Mouse (Mus musculus) kidney, postnatal 14 days (tissue): ENCODE data around the gene Gna12.

Source experiments
- DNase-seq: peaks from one replicate; pipeline ENCODE4 v3.0.0; 2022; ENCODE audit warnings: mixed read lengths

Gene Gna12

DNA sequence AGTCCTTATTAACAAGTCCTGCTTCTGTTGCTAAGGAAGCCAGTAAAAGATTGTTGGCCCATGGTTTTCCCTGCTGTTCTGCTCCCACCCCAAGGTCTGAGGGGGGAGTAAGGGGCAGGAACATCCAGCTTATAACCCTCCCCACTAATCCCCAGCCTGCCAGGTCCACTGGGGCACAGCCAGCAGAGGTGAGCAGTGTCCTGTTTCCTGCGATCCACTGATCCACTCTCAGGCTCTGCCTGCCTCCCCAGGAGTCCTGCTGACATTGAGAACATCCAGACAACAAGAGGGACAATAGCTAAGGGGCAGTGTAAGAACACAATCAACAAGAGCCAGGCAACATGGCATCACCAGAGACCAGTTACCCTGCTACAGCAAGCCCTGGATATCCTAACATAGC, 3.4 kb downstream of the Gna12 start:
- peak; percentile 48 for DNase-seq

DNA sequence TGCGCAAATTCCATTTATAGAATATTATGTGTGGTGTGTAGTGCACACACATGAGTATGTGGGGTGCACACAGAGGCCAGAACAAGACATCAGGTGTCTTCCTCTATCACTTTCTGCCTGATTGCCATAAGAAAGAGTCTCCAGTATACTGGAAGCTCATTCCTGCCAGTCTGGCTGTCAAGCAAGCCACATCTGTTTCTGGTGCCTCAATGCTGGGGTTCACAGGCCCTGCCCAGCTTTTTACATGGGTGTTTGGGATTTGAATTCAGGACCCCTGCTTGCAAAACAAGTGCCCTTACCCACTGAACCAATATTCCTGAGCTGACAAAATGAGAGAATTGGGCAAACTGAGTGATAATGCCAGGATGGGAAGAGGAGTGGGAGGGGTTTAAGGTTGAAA, 4.1 kb downstream of the Gna12 start:
- no peak for DNase-seq

DNA sequence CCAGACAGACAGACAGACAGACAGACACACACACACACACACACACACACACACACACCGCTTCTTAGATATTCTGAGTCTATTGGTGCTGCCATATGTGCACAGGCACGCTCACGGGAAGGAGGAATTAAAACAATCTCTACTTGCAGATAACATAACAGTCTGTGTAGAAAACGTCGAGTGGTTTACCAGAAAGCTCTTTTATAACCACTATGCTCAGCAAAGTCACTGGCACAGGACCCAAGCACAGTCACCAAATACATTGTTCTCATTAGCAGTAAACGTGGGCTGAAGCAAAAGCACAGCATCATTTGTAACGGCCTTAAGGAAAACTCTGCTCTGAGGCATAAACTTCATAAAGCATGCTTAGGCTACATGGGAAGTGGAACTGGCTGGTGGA, 6.1 kb downstream of the Gna12 start:
- DNase-seq: no peak

DNA sequence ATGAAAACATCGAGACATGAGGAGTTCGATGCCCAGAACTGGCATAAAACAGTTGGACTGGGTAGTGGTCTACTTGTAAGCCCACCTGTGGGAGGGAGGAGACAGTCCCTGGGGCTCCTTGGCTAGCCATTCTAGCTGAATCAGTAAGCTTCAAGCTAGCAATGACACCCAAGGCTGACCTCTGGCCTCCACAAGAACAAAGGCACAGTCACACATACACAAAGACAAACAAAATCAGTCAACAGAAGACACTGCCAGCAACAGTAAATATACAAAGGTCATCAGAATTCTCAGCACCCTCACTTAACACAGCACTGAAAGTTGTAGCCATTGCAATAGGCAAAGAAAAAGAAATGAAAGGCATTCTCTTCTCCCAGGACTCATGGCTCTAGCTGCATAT, 6.8 kb downstream of the Gna12 start:
- DNase-seq: no peak

DNA sequence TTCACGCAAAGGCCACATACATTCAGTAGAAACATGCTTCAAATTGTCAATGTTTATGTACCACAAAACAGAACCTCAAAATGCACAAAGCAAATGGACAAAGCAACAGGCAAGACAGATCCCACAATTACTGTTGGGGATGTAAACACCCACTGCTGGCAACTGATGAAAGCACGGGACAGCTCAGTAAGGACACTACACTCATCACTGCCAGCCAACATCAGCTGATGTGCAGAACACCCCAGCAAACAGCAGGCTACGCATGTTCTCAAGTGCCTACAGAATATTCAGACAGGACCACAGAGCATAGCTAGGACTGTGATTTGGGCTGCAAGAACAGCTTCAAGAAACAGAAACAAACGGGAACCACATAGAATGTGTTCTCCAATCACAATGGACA, 8.3 kb downstream of the Gna12 start:
- no peak for DNase-seq

DNA sequence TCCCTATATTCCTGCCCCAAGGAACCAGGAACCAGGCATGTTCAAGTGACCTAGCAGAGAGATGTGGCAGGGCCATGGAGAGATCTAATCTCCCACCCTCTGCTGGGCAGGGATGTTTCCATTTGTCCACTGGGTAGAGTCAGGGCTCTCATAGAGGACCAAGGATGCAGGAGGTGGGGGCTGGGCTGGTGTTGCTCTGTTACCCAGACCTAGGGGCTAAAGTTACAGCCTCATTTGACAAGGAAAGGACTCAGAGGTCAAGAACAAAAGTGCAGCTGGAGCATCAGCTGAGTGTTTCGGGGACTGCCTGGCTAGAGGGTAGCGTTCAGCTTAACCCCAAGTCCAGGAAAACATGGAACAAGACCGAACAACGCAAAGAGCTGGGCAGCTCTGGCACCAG, 9.7 kb downstream of the Gna12 start:
- DNase-seq: no peak

DNA sequence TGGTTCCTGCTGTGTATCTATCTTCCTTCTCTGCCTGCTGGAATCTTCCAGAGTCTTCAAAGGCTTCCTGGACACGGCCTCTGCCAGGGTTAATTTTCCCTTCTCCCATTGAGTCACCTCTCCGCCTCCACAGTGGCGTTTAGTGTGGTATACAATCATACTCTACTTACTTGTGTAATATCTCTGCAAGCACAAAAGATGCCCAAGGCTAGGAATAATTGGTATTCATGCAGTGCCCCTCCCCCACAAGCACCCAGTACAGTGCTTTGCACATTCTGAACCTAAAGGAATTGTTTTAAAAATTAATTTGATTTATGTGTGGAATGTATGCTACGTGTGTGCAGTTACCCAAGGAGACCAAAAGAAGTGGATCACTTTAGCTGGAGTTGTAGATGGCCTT, 10.6 kb downstream of the Gna12 start:
- no peak for DNase-seq

DNA sequence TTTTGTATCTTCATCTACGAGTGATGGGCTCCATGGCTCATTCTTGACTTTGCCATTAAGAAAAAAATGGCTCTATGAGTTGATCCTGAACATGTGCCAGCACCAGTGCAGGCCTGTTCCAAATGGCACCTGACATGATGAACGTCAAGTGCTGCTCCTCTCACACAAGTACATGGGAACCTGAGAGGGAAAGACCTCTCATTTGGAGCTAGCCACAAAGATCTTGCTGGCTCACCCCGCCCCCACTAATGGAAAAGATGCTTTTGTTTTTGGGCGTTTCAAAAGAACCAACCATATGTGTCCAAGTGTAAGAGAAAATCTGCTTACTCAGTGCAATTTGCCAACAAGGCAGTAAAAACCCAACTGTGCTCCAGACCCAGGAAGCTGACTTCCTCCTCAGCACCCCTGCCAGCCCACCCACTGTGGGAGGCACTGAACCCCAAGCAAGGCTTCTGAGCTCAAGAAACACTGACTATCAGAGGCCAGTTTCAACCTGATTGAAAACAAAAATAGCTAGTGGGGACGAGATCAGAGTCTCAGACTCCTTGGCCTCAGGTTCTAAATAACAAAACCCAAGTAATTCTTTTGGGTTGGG, 11.7 kb downstream of the Gna12 start:
- DNase-seq: no peak

DNA sequence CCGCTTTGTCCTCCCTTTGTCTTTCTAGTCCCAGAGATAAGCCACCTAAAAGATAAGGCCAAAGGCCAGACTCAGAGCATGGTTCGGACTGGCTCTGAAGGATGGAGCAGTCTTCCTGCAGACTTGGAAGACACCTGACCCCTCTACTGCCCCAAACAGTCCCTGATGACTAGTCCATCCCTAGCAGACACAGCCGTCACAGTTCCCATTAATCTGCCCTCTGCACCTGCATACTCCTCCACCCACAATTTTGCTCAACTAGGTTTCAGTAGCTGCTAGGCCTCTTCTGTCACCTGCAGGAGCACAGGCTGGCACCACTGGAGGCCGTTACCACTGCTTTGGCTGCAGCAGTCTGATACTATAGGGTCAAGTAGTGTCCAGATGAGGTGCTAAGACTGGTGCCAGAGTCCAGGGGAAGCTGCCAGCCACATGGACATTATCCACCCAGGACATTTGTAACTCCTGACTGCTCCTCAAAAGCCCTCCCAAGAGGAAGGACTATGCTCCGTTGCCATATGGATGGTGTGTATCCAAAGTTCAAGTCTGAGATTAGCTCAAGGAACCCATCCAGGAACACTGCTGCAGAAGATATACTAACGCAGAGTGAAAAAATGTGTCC, 13.2 kb downstream of the Gna12 start:
- no peak for DNase-seq

DNA sequence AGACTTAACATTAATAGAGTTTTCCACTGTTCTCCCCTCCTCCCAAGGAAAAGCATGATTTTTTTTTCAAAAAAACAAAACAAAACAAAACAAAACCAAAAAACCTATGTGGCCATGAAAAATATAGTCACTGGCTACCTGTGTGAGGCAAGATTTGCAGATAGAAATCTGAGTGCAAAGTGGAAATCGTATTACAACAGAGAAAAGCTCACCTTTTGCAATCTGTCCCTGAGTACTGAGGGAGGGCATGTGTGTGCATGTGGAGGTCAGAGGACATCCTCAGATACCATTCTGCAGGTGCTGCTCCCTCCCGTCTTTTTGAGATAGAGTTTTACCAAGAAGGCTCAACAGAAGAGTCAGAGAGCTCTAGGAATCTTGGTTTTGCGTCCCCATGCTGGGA, 14.2 kb downstream of the Gna12 start:
- DNase-seq: no peak

DNA sequence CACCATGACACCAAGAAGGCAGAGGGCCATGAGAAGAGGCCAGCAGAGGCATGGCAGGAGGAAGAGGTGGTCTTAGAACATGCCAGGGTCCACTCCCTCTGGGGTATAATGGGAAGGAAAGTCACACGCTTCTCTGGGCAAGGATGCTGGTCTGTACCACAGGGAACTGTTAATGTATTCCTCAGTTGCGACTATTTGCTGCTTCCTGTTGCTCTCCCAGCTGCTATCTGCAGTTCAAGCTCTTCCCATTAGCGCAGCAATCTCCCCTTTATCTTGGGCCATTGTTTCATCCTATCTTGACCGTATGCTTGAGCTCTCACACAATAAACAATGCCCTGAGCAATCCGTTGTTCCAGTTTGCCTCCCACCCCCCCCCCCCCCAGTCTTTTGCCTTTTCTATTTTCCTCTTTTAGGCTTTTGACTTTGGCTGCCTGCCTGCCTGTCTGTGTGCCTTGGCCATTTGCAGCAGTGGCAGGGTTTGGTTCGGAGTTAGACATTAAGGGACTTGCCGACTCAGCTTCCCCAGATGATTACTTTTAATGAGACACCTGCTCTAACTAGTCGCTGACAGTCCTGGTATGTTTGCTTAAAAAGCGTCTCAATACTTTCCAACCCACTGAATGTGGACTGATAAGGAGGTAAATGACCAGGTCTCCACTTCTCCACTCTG, 15.0 kb downstream of the Gna12 start:
- DNase-seq: peak; percentile 86

DNA sequence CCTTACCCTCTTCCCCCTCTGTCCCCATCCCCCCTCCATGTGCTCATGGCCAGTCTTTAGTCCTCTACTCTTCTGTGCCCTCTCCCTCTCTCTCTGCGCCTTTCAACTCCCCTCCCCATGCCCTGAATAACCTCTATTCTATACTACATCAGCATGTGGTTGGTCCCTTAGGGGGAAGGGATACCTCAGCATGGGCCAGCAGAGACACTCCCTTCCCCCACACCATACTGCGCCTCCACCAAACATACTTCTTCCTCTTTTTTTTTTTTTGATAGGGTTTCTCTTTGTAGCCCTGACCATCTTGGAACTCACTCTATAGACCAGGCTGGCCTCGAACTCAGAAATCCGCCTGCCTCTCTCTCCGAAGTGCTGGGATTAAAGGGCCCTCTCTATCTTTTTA, 15.8 kb downstream of the Gna12 start:
- no peak for DNase-seq

DNA sequence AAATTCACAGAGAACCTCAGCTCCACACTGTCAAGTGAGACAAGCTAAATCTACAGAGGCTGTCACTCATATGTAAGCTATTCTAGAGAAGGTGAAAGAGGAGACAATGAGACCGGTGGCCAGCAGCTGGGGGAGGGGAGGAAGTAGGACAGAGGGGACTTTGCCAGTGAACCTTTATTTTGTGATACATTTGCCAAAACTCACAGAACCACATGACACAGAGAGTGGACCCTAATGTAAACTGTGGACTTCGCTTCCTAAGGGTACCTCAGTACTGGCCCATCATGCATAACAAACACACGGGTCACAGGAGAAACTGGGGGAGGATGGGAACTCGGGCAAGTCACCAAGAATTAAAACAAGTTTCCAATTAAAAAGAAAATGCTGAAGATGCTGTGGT, 17.5 kb downstream of the Gna12 start:
- peak; percentile 82 for DNase-seq

DNA sequence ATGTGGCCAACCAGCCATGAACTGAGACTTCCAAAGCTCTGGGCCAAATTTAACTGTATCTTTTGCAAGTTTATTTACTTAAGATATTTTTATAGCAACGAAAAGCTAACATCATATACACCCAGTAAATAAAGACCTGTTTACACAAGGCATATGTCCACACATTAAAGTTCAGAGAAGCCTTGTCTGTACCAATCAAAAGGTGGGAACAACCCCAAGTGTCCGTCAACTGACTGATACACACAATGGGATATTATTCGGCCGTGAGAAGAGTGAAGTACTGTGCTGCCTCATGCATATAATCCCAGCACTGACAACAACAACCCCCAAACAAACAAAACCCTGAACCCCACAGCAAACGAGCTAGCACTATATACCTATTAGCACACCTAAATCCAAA, 18.2 kb downstream of the Gna12 start:
- no peak for DNase-seq

DNA sequence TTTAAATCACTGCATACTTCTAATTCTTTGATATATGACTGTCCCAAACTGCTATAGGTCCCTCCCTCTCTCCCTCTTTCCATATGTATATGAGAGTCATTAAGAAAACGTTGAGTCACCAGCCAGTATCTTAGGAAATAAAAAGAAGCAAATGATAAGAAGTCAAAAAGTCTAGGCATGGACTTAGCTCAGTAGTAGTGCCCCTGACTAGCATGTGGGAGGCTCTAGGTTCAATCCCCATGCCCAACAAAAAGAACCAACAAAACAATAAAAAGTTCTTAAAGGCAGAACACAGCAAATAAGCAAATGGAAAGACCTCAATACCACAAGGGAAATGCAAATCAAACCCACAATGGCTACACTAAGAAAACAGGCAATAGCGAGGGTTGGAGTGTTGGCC, 18.8 kb downstream of the Gna12 start:
- no peak for DNase-seq

DNA sequence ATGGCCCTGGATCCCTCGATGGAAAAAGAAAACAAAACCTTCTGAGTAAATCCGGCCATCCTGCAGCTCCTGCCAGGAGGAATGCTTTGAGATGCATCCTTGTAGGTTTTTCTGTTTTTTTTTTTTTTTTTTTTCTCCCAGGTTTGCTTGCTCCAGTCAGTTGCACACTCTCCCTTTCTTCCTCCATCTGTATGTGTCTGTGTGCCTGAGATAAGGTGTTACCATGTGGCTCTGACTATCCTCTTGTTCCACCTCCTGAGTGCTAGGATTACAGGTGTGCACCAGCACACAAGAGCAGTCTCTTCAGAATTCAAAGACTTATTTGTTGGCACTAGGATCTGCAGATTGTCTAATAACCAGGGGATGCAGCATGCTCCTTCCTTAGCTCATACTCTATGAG, 23.3 kb downstream of the Gna12 start:
- DNase-seq: no peak

DNA sequence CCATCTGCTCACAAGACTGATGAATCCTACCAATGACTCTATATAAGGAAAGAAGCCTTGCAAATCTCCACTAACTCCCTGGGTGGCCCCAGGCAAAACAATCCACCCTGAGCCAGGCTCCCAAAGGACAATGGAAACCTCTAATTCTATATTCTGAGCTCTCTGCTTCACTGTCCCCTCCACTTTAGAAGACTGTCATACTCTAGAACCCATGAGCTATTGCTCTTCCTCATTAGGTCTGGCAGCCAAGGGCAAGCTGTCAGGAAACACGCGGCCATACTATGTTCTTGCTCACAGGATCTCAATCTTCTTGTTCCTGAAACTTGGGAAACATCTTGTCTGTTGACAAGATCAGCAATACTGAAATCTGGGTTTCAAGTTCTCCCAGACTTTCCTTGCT, 24.0 kb downstream of the Gna12 start:
- DNase-seq: no peak

DNA sequence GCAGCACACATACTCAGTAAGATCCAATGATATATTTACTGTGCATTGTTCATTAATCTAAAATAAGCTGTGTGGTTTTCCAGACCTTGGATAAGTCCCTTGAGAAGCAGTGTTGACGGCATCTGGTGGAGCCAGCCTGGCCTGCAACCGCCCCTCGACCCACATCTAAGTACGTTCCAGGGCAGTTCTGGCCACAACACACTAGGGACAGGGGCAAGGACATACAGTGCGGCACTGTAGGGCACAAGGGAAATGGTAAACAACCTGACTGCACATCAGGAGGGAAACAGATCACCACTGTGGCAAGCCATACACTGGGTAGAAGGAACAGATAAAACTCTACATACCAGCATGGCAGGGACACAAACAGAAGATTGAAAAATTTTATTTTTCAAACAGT, 28.4 kb downstream of the Gna12 start:
- DNase-seq: no peak

DNA sequence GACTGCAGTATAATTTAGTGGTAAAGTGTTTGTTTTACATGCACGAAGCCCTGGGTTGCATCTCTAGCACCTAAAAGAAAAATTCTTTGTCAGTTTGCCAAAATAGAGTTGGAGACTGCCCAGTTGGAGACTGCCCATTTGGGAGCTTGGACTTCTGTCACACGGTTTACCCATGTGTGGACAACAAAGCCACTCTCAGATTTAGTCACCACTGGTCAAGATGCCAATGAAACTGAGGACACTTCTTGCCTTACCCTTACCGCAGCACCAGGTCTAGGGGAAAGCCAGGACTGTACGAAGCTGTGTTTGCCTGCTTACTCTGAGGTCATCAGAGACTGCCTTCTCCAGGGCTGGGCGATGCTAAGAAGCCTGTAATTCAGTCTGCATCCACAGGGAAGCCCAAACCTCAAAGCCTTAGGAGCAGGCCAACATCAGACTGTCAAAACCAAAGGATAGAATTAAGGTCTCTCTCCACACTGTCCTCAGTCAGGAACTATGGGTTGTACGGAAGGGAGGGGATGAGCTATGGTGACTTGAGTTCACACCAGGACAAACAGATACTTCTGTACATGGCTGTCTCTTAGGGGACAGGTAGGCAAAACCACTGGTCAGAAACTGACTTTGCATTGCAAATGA, 29.8 kb downstream of the Gna12 start:
- DNase-seq: no peak

DNA sequence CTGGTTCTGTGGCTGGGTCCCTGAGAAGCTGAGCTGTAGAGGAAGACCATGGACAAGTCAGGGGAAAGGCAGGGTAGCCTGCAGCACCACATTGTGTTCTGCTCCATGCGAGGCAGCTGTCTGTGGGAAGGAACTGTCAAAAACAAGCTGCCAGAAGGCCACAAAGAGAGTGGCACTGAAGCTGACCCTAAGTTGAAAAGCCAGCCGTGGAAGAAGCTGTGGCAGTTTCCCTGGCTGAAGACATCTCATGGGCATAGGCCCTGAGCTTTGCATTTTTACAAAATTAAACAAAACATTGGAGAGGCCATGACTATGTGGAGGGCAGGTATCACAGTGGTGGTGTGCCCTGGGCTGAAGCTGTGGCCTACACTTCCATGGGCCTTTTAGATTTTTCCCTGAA, 31.0 kb downstream of the Gna12 start:
- no peak for DNase-seq

DNA sequence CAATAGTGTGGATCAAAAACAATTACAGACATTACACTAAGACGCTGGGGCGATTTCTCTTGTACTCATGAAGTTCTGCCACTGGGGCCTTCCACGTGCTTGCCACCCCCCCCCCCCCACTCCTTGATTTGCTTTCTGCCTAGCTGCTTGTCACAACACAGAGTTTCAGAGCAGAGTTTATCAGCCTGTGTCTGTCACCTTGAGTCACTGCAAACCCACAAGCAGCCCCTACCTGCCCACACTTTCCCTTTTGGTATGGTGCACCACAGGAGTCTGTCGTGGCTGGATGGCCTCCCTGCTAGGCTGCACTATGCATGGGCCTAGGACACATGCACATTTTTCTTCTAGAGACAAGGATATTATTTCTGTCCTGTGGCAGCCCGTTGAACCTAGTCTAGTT, 31.5 kb downstream of the Gna12 start:
- no peak for DNase-seq

DNA sequence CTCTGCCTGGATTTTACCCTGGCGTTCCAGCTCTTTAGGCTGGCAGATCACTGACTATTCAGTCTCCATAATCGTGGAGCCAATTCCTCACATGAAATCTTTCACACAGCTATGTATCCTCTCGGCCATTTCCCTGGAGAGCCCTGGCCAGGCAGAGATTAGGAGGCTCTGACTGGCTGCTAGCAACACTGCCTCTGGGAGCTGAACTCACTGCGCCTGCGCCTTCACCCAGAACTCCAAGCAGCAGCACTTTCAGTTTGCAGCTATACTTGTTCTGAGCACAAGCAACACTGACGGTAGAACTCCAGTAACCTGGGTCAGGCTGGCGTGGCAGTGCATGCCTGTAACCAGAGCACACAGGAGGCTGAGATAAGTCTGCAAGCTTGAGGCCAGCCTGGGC, 32.1 kb downstream of the Gna12 start:
- peak; percentile 35 for DNase-seq

DNA sequence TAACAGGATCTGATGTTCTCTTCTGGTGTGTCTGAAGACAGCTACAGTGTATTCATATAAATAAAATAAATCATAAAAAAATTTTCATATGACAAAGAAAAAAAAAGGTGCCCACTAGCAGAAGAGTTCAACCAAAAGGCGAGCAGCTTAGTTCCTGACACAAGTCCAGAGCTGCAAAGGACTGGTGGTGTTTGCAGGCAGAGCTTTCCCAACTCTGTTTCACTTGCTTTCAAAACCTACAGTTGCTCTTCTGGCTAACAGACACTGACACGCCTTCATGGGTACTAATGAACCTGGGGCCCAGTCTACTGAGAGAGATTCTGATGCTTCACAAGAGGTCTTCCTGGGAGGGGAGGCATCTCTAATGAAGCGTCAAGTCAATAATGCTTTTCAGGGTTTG, 34.2 kb downstream of the Gna12 start:
- DNase-seq: no peak

DNA sequence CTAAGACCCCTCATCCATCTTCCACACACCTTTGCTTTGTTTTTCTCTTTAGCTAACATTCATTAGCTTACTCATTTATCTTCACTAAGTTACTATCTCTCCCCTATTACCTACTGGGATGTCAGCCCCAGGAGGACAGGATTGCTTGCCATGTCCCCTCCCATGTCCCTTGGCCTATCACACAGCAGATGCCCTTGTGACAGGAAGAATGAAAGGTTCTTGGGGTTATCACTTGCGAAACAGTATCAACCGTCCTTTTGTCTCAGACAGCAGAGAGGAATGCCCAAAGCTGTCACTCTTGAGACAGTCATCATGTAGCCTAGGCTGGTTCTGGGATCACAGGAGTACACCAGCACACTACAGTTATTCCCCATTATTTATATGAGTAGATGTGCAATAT, 35.1 kb downstream of the Gna12 start:
- DNase-seq: no peak
